Mouse (Mus musculus): ENCODE data around the gene Kif27.

Kif27 gene

DNA sequence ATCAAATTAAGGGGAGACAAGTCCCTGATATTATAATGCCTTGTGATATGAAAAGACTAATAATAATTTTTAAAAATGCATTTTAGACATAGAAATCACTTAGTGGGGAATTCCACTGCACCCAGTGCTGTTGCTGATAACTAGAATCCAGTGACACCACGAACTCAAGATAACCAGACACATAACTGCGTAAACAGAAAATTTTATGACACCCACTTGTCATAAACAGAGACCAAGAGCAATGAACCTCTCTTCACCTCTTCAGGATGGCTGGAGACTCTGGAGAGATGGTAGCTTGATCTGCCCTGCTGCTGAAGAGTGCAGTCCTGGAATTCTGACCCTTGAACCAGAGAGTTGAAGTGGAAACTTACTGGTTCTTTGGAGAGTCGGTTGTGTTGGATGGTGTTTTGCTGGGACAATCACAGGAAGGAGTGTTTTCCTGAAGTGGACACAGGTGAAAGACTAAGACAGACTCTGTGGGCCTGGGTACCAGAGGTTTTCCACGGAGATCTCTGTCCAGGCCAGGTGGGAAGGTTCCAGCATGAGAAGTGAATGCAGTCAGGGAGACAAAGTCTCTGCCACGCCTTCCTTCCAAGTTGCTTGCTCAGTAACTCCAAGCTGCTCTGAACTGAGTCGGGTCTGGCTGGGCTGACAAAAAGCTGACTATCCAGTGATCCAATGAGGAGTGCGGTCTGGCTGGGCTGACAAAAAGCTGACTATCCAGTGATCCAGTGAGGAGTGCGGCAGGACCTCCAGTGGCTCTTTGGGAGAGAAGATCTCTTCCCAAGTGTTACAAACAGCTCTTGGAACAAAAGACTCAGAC is 5.6 kb upstream of the Kif27 start:
- no peak for DNase-seq

DNA sequence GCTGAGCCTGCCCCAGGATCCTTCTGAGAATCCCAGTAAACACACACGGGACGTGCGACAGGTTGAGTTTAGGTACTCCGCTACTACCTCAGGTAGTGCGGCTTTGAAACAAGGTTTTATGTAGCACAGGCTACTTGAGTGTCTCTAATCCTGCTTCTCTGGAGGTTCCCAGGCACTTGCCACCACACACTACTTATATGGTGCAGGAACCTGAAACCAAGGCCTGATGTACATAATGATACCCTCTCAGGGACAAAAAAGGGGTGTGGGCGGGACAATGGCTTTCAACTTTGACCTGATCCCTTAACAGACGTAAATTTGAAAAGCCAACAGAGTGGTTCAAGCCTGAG is 357 bp upstream of the Kif27 start:
- no peak for DNase-seq

DNA sequence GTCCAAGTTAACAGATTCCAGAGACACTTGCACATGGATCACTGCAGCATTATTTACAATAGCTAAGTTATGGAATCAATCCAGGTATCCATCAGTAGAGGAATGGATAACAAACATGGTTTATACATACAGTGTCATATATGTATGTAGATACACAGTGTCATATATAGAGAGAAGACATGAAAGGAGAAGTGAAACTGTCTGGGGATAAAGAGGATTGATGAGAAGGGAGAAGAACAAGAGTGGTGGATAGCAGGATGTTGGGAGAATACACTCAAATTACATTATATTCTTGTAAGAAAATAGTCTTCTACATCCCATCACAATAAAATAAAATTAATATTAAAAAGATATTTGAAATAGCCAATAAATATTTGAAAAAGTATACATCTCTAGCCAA is 5.9 kb downstream of the Kif27 start:
- DNase-seq, result no peak

DNA sequence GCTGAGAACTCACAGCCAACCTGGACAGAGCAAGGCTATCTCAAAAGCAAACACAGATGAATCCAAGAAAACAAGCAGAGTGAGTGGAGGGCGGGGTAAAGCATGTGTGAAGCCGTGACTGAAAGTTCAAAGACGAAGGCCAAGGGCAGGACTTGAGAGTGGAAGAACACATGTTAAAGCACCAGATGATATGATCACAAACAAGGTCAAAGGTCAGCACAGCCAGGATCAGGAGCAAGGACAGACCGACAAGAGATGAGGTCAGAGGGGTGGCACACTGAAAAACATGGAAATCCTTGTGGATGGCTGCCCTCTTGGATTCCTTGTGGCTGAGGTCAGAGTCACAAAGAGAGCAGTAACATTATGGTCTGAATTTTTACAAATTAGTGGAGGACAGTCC is 8.3 kb downstream of the Kif27 start:
- DNase-seq, result no peak

DNA sequence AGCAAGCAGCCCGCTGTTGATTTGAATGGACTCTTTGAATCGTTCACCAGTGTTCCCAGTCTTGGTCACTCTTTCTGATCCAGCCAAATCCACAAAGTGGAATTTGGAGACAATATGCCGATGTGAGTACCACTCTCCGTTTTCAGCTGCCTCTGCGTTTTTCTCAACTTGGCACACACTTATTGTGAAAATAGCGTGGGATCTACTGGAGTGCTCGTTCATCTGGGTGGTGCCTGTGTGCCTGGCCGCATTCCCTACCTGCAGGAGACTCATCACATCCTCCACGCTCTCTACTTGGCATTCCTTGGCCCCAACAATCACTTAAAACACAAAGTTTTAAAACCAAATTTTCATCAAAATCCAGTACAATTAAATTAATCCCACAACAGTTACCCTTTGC is 14.4 kb downstream of the Kif27 start:
- no peak for DNase-seq

DNA sequence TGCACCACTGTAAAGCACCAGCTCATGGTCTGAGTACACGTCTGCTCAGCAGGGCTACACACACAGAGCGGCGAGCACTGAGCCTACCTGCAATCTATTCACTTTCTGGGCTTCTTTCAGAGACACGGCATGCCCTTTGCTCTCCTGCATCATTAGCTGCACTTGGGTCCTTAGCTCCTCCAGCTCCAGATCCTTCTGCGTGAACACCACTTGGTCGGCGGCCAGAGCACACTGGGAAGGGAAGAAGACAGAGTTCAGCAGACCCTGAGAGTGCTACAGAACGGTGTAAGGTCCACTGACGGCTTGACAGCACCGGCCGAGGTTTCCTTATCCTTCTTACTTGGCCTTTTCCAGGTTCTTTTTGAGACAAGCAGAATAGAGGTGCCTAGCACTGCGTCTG is 21.5 kb downstream of the Kif27 start:
- DNase-seq, result peak in 1 of 2 experiments; percentile 9

DNA sequence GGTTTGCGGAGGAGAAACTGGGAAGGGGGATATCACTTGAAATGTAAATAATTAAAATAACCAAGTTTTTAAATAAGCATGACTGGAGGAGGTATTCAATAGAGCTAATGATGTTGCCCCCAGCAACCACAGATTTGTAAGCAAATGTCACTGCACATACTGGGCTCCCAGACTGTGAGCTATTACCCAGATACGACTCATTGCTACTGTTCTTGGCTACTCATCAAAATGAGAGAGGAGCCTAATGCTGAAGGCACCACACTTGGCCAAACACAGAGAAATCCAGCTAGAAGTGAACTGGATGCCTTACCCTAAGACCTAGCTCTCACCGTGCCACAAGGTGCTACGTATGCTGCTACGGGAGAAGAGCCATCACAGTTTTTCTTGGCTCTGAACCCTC is 24.8 kb downstream of the Kif27 start:
- DNase-seq, result no peak

DNA sequence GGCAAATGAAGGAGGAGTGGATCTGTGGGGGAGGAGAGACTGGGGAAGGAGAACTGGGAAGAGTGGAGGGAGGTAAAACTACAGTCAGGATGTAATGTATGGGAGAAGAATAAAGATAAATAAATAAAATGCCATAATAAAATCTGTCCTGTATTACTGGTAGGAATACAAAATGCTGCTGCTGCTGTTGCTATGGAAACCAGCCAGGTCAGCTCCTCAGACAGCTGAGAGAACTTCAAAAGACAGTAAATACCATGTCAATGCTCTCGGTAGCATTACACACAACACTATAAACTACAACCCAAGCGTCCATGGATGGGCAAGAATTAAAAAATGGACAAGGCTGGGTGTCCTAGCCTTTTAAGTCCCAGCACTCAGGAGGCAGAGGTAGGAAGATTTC is 41.2 kb downstream of the Kif27 start:
- DNase-seq, result no peak

DNA sequence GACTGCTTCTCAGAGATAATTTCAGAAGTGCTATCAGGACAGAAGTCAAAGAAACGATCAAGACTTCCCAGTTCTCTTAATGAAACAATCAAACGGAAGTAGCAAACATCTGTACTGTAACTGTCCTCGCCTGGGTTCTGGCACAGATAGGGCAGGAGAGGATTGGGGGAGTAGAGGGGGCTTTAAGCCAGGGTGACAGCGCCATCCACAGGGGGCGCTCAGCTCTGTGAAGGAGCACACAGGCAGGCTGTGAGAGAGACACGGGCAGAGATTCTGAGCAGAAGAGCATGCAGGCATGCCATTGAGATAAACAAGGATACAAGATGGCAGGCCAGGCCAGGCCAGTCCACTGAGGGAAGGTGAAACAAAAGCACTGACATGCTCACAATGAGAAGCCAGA is 43.9 kb downstream of the Kif27 start:
- DNase-seq, result no peak

DNA sequence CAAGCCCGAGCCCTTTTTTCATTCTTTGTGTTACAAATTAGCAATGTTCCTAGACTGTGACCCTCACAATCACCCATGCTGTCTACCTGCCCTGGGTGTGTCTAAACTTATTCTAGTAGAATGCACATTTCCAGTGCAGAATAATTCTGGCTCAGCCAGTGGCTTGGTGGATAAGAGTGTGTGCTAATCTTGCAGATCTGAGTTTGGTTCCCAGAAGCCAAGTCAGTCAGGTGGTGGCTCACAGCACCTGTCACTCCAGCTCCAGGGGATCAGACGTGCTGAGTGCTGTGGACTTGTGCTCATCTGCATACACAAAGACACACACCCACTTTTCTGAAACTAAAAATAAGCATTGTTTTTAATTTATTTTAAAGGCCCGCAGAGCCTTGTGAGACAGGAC is 45.2 kb downstream of the Kif27 start:
- DNase-seq, result no peak

DNA sequence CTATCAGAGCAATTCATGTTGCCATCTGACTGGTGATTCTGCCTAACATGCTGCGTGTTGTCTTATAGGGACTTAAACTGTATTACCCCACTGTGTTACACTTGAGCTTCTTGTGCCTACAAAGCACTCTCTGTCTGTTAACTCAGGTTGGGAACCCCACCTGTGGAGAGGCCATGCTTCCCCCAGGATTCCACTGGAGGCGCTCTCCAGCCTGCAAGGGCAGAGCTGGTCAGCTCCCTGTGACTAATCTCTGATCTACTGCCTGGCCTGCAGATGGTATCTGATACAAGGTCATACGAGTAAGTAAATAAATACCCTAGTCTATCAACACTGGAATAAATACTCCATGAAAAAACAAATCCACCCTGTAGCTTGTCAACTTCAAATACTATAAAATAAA is 47.6 kb downstream of the Kif27 start:
- peak; percentile 40 to 54 for DNase-seq

DNA sequence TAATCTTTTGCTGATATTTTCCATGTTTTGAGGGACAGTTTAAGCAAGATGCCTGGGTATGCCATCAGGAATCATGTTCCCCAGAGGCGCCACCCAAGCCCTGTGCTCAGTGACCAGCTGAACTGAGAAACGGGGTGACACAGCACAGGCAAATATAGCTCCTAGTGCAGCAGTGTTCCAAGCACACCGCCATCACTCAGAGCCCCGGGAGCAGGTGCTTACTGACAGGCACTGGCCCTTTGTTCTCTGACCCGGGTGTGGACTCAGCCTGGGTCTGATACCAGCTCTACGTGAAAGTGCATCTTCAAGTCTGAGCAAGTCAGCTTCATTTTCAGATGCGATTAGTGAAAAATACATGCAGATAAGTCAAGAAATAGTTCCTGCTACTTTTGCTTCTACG is 49.4 kb downstream of the Kif27 start:
- no peak for DNase-seq

DNA sequence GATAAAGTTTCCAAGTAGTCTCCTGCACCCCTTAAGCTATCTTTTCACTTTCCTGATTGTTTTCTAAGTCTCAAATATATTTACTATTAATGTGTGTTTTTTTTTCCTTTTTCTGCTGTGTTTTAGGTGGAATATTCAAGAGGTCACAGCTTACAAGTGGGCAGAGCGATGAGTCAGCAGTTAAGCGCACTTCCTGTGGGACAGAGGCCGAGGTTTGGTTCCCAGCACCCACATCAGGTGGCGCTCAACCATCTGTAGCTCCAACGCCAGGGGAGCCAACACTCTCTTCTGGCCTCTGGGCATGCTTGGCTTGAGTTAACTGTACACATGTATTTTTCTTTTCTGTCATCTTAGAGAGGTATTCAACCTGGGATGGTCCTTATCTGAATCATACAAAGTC is 51.5 kb downstream of the Kif27 start:
- DNase-seq, result no peak

DNA sequence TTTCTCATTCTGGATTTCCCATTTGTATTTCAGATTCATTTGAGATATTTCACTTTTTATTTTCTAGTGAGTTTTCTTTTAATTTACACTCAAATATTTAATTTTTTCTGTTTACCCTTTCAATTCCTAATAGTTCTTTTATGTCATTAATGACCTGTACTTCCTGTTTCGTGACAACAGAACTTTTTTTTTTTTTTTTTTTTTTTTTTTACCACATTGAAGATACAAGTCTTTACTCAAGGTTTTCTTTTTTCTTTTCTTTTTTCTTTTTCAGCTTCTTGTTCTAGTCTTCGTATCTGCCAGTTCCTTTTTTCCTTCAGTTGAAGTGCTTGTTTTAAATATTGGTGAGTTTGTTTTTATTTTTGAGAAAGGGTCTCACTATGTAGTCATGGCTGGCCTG is 53.7 kb downstream of the Kif27 start:
- DNase-seq, result no peak

DNA sequence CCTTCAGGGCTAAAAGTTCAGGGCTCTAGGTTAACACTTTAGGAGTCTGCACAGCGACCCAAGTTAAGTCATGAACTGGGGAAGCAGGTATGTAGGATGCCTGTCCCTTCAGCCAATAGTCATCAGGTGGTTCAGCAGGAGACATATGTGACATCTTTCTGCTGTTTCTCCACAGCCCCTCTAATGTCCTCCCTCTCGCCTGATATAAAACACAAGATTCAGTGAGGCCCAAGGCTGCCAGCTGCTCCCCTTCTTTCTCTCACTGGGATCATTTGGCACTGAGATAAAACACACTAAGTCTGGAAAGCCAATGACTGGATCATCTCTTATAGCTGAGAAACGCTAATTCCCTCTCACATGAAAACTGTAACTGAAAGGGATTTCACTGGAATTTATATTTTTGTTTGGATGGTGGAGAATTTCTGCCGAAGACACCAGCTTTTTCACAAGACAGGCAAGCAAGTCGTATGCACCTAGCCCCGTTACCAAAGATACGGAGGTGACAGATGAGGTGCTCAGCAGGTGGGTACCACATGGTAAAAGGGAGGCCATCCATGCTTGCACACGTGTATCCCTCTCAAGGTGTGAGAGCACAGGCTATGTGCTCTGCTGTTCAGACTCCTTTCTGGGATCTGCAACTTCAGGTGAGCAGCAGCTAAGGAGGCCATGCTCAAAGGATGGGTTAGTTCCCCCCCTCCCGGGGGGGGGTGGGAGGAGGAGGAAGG is 56.3 kb downstream of the Kif27 start:
- DNase-seq, result peak; percentile 80

DNA sequence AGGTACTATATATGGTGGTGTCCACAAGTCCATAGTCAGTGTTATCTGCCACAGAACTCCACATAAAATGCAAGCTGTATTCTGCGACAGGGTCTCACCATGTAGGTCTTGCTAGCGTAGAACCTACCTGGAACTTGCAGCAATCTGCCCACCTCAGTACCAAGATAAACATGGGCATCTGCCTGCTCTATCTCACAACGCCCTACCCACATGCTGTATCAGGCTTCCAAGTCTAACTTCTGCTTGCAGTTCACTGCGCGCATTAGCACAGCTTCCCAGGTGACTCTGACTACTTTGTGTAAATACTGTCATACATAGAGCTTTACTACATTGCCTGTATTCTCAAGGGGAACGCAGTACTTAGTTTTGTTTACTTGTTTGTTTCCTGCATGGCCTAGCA is 57.0 kb downstream of the Kif27 start:
- DNase-seq, result no peak

DNA sequence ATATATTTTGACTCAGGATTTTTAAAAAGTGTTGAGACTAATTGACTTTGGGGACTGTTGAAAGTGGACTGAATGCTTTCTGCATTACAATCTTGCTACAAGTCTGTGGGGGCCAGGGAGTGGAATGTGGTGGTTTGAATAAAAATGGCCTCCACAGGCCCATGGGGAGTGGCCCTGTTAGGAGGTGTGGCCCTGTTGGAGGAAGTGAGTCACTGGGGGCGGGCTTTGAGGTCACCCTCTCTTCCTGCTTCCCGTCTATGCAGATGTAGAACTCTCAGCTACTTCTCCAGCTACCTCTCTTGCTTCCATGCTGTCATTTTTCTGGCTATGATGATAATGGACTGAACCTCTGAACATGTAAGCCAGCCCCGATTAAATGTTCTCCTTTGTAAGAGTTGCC is 60.2 kb downstream of the Kif27 start:
- no peak for DNase-seq

DNA sequence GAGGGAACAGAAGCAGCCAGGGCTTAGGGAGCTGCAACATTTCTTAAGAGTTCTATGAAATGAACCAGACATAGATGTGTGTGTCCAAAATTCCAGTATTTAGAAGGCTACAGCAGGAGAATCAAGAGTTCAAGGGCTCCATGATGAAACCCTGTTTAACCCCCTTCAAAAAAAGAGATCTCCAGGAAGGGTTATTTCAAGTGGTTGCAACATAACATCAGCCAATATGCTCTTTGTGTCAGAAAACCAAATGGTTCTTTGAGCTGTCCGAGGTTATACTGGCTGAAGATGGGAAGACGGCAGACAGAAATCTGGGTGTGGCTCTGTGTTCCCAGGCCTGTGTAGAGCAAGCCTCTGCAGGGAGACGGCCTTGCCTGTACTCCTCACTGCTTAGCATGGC is 63.3 kb downstream of the Kif27 start:
- no peak for DNase-seq

DNA sequence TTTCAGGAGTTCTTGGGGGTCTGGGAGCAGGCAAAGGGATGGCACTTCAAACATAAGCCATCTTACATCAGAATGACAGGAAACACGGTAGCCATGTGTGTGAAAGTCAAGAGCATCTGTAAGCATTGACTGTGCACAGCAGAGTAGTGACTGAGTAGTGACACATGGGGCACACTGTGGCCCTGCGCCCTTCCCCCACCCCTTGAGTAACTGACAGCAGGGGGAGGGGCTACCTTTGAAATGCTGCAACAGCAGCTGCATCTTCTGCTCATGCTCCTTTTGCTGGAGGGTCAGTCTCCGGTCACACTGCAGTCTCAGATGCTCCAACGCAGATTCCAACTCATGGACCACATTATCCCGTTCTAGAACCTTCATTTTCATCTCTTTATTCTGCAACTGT is 66.1 kb downstream of the Kif27 start:
- DNase-seq, result no peak

DNA sequence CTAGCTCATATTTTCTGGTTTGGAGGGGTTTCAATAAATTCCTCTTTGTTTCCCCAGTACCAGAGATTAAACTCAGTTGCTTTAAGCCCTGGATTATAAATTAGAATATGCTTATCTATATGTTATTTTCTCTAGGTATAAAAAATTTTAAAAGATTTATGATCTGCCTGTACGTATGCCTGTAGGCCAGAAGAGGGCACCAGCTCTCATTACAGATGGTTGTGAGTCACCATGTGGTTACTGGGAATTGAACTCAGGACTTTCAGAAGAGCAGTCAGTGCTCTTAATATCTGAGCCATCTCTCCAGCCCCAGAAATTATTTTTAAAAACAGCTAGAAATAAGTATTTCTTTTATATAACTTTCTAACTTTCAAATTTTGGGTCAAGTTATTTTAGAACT is 69.6 kb downstream of the Kif27 start:
- no peak for DNase-seq

DNA sequence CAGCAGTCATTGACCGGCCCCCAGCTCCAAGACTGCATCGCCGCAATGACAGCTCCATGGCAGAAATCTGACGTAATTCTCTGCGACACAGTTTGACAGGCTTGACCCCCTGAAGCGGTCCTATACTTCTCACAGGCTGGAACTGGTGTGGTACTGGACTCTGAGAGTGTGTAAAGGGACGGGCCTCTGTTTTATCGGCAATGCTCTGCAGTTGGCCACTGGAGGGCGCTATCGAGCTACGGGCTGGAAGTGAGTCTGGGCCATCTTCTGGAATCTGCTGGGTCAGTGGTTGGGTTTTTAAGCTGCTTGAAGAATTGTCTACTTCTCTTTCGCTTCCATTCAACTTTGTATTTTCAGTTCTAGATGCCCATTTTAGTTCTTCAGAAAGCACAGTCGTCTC is 71.1 kb downstream of the Kif27 start:
- peak; percentile 94 to 97 for DNase-seq

DNA sequence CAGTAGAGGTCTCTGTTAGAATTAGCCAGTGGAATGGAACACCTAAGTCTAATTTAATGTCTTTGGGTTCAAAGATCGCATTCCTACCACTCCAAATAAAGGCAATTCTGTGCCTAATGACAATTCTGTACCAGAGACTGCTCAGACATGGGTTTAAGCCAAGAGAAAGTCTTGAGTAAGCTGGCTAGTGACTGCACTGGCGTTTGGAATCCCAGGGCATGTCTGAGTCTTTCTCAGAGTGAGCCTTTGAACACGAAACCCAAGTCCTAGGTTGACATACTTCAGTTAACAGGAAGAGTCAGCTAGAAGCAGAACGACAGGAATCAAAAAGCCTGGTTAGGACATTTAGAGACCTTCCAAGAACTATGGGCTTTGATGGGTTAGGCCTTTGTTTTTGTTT is 75.5 kb downstream of the Kif27 start:
- no peak for DNase-seq

DNA sequence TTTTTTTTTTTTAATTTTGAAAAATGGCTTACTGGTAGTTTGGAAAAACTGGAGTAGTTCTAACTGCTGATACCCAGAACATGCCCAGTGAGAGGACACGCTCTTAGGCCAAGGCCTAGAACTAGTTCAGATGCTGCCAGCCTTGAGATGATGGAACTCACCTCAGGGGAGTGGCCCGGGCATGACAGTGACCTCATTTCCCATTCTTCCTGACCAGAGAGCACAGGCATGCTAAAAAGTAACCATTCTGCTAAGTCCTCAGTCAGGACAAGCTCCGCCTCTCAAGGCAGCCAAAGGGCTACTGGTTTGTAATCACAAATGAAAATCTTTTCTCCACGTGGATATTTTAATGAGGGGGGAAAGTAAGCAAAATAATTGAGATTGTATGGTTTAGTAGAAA is 77.0 kb downstream of the Kif27 start:
- no peak for DNase-seq

DNA sequence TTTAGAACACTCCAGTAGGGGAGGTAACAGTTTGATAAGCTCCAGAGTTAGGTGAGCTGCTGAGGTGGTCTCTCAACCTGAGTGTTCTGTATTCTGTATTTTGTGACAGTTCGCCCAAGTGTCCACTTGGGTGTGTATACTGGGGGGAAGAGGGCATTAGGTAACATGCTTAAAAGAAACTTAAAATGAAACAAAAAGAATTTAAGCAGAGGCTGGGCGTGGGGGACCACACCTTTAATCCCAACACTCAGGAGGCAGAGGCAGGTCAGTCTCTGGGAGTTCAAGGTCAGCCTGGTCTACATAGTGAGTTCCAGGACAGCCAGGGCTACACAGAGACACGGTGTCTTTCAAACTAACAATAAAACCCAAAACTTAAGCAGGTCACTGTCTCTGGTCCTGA is 78.4 kb downstream of the Kif27 start:
- DNase-seq, result no peak

DNA sequence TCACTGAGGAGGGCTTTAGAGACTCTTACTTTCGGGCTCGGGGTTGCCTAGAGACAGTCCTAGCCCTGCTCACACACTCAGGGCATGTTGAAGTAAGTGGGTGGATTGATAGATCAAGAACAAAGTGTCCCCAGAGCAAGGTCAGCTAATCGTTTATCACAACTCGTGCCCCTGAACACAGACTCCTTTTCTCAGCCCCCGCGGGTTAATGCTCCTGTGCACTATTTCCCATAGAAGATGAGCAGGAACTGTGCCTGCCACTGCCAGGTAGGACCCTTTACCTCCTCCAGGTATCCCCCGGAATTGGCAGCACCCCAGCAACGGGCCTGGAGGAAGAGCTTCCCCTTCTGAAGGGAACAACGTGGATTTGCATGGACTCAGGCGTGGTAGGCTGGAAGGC is 82.7 kb downstream of the Kif27 start:
- peak in 1 of 2 experiments; percentile 17 for DNase-seq
